Mouse (Mus musculus) kidney, adult 2 months (tissue): Measurements from ENCODE around the gene Tmem185b. TPM values are rescaled to one million over a fixed set of nuclear protein-coding genes. Genes with fewer than 3 reads are reported as not detected.
A peak's percentile ranks its signal among the peaks of the same experiment; 100 is the strongest.

Source experiments
- DNase-seq: peaks from one replicate; pipeline ENCODE4 v3.0.0; 2021
- H3K27ac ChIP-seq: fragments of 200-500 bp; 2 replicates; pipeline ENCODE4 v1.5.1; 2012; ENCODE audit warnings: low read depth, low read length, control low read depth, inconsistent platforms; ENCODE audit not compliant: insufficient read depth
- H3K27me3 ChIP-seq: fragments of 200-500 bp; replicated peaks from 2 replicates; pipeline ENCODE4 v1.6.1; 2012; ENCODE audit warnings: mild to moderate bottlenecking, moderate library complexity, low read length, inconsistent platforms; ENCODE audit not compliant: control insufficient read depth, insufficient read depth
- H3K36me3 ChIP-seq: fragments of 200-500 bp; 2 replicates; pipeline ENCODE4 v1.6.1; 2012; ENCODE audit warnings: mild to moderate bottlenecking, moderate library complexity, low read length, inconsistent platforms; ENCODE audit not compliant: control insufficient read depth, insufficient read depth
- H3K4me1 ChIP-seq: fragments of 200-500 bp; 2 replicates; pipeline ENCODE4 v1.6.1; 2011; ENCODE audit warnings: low read length; ENCODE audit not compliant: control insufficient read depth, insufficient read depth
- H3K4me3 ChIP-seq: fragments of 200-500 bp; 2 replicates; pipeline ENCODE4 v1.5.1; 2011; ENCODE audit warnings: mild to moderate bottlenecking, low read depth, low read length, control low read depth; ENCODE audit not compliant: insufficient read depth
- CTCF ChIP-seq: fragments of 200-500 bp; conservative IDR thresholded peaks from 2 replicates; pipeline ENCODE4 v1.5.1; 2011; ENCODE audit warnings: low read depth, mild to moderate bottlenecking, control low read depth, low read length, moderate library complexity, mixed read lengths; ENCODE audit not compliant: insufficient read depth, insufficient read length
- POLR2A ChIP-seq: fragments of 200-500 bp; IDR thresholded peaks from one replicate; pipeline ENCODE4 v1.6.1; 2011; ENCODE audit warnings: low read depth, low read length, control low read depth
- WGBS: fragments of 180-500 bp; shearing (Covaris S2); methylation state at CpG from one replicate; pipeline ENCODE4 v1.1.7; 2018; 5-methylcytosine and 5-hydroxymethylcytosine counted together
- polyA plus RNA-seq: library from polyadenylated mRNA; depleted of rRNA; stranded (reverse); fragments of >200 nt; gene quantifications from 2 replicates; pipeline ENCODE4 v1.2.3, GENCODE M21; 2012; rRNA removed

Tmem185b gene
- 27.1 and 37.2 TPM in 2 replicates for polyA plus RNA-seq

DNA sequence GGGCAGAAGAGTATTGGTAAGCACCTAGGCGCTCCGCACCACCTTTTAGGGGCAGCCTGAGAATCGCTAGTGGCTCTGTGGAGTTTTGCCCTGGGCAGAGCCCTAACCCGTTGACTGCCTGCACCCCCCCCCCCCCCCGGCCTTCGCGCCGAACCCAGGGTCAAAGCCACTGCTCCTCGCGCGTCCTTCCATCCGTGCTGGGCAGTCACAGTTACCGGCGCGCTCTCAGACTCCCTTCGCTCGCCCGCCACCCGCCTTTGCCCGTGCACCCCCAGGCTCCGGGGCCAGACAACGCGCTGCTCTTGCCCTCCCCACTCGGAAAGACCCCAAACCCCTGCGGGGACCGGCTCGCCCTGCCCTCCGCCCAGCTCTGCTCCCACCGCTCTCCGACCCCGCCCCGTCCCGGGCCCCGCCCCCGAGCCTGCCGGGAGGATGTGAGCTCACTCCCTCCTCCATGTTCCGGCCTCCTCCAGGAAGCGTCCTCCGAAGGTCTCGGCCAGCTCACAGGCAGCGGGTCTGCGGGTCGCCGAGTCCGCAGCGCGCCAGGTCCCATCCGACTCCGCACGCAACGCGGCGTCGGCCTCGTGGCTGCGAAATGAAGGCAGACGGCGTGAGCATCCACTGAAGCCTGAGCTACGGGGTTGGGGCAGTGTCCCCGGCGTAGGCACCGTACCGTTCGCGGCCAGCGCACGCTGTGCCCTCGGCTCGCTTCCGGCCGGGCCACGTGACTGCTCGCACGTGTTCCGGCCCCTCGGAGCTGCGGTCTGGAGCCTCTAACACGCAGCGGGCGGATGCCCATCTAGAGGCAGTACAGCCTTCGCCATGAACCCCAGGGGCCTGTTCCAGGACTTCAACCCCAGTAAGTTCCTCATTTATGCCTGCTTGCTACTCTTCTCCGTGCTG, at the start of gene Tmem185b:
Gene Tmem185b (plus strand): TSS at position 472 of the 903 bp plus-strand sequence.
- DNase-seq: peak; percentile 95
- Histone ChIP-seq H3K27ac (peak within 1 kb of the TSS; percentile 92), H3K36me3 (no peaks in the 10 kb centered on the region), H3K4me1 (peaks cover 39% of the 10 kb centered on the region), H3K27me3 (no peaks in the 10 kb centered on the region), H3K4me3 (peak within 1 kb of the TSS; percentile 70)
- WGBS: 2% methylated on average over 82 of the region's 82 CpGs
- TF ChIP-seq CTCF (no peak), POLR2A (peak; percentile 69)

DNA sequence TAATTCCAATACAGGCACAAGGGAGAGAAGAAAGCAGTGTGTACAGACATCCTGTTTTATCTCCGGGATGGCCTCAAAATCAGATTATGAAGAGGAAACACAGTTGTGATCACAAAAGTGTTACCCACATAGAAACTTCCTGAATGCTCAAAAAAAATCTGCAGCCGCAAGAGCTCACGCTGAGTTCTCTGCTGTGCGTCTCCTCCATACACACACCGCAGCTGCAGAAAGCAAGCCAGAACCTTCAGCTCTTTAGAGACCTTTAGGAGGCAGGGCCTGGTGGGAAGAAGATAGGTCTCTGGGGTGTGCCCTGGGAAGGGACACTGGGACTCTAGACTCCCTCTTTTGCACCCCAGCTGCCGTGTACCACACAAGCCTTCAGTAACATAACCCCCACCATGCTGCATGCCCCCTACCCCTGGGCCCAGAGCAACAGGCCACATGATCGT, 49.0 kb upstream of the Tmem185b start:
- no peak for TF ChIP-seq CTCF
- TF ChIP-seq POLR2A: no peak
- WGBS: 72% methylated on average over 7 of the region's 7 CpGs

DNA sequence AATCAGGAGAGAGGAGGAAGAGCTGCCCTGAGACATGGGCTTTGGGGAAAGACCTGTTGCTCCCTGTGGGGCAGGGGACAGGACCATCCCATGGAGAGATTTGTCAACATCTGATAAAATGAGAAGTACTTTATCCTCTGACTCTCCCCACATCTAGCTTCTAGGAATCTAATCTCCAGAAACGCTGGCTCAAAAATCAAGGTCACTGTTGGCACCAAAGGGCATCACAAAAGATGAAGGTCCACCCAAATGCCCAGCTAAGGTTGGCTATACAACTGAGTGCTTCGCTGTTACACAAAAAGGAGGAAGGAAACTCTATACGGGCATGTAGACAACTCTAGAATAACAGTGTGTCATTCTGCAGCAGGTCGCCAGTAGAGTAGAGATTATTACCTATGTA, 46.3 kb upstream of the Tmem185b start:
- no peaks in the 10 kb centered on the region for H3K36me3 ChIP-seq
- WGBS: 68% methylated on average over 4 of the region's 4 CpGs
- DNase-seq: no peak

More for the DNA sequence above, 49.0 kb upstream of the Tmem185b start:
- peaks cover 6% of the 10 kb centered on the region; the same call in 1 of the 2 replicates for H3K4me1 ChIP-seq
- H3K27me3 ChIP-seq: no peaks in the 10 kb centered on the region
- no peak overlapping the region for H3K27ac ChIP-seq
- no peak overlapping the region for H3K4me3 ChIP-seq
- no peak for DNase-seq
- no peaks in the 10 kb centered on the region for H3K36me3 ChIP-seq

DNA sequence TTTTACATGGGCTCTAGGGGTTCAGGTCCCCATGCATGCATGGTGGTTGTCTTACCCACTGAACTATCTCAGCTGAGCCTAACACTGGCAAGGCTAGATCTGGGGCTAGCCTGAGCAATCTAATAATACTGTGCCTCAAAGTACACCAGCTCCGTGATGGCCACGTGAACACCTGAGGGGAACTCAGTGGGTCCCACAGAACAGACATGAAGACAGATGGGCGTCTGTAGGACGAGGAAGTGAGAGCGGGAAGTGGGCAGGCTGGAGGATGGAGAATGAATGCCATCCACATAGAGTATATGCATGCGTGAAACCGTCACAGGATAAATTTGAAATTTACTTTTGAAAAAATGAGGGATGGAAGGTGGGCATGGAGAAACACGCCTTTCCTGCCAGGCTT, 45.3 kb upstream of the Tmem185b start:
- H3K4me1 ChIP-seq: peaks cover 10% of the 10 kb centered on the region
- no peaks in the 10 kb centered on the region for H3K36me3 ChIP-seq
- H3K4me3 ChIP-seq: no peak overlapping the region
- no peak for TF ChIP-seq CTCF
- TF ChIP-seq POLR2A: no peak
- H3K27ac ChIP-seq: no peak overlapping the region
- WGBS: 94% methylated on average over 8 of the region's 8 CpGs
- no peaks in the 10 kb centered on the region for H3K27me3 ChIP-seq
- DNase-seq: no peak

More for the DNA sequence above, 46.3 kb upstream of the Tmem185b start:
- TF ChIP-seq CTCF: no peak
- no peak for TF ChIP-seq POLR2A
- H3K4me3 ChIP-seq: no peak overlapping the region
- H3K4me1 ChIP-seq: peaks cover 10% of the 10 kb centered on the region
- H3K27ac ChIP-seq: no peak overlapping the region
- H3K27me3 ChIP-seq: no peaks in the 10 kb centered on the region

DNA sequence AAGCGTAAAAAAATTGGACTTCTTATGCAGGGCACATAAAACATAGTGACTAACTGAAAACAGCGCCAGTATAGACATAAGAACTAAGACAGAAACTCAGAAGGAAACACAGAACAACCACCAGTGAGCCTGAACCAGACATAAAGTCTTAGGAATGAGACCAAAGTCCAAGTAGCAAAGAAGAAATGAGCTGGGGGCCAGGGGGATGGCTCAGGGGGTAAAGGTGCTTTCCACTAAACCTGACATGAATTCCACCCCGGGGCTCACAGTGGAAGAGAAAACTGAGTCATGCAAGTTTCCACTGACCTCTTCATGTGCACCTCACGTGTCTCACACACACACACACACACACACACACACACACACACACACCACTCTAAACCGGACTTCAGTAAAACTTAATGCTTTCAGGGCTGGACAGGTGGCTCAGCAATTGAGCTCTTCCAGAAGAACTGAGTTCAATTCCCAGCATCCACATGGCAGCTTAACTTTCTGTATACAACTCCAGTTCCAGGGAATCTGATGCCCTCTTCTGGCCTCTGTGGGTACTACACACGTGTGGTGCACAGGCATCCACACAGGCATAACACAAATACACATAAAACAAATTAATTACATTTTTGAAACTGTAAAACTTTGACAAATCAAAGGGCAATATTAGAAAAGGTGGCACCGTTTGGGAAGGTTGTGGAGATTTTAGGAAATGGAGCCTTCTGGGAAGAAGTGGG, 44.6 kb upstream of the Tmem185b start:
- no peaks in the 10 kb centered on the region for H3K36me3 ChIP-seq
- H3K27ac ChIP-seq: no peak overlapping the region
- peak; percentile 24 for DNase-seq
- H3K27me3 ChIP-seq: no peaks in the 10 kb centered on the region
- no peak overlapping the region for H3K4me3 ChIP-seq
- 77% methylated on average over 7 of the region's 7 CpGs for WGBS
- H3K4me1 ChIP-seq: peaks cover 10% of the 10 kb centered on the region
- peak; percentile 36; the same call in 1 of the 2 replicates for TF ChIP-seq CTCF
- TF ChIP-seq POLR2A: no peak

DNA sequence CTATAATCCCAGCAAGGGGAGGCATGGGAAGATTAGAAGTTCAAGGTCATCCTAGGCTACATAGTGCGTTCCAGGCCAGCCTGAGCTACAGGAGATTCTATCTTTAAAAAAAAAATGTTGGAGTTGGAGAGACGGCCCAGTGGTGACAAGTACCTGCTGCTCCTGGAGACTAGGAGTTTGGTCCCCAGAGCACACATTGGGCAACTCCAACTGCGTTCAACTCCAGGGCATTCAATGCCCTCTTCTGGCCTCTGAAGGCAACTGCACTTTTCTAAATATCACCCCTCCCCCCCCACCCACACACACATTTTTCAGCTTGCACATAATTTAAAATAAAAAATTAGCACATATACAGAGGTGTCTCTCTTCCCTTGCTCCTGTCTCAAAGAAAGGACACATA, 43.1 kb upstream of the Tmem185b start:
- H3K4me3 ChIP-seq: no peak overlapping the region
- no peaks in the 10 kb centered on the region for H3K36me3 ChIP-seq
- 69% methylated on average over 3 of the region's 3 CpGs for WGBS
- no peak overlapping the region for H3K27ac ChIP-seq
- H3K27me3 ChIP-seq: no peaks in the 10 kb centered on the region
- TF ChIP-seq POLR2A: no peak
- peak; percentile 60 for TF ChIP-seq CTCF
- H3K4me1 ChIP-seq: peaks cover 10% of the 10 kb centered on the region
- no peak for DNase-seq

DNA sequence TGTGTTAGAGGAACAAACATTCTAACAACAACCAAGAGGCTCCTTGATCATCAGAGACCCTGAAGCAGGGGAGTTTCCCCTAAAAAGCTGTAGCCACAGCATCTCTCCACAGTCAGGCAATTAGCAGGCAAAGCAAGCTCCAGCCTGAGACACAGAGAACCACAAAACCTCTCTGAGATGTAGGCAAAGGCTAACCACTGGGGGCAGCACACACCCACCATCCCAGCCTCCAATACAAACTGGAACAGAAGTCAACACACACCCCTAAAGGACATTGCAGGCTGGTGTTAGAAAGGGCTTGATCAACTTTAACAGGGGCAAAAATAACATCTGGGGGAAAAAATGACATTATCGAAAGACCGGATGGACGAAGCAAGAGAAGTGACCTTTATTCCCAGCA, 41.5 kb upstream of the Tmem185b start:
- TF ChIP-seq CTCF (peak; percentile 78), POLR2A (no peak)
- no peaks in the 10 kb centered on the region for H3K36me3 ChIP-seq
- 48% methylated on average over 3 of the region's 3 CpGs for WGBS
- no peaks in the 10 kb centered on the region for H3K27me3 ChIP-seq
- peak; percentile 60 for DNase-seq
- peaks cover 8% of the 10 kb centered on the region for H3K4me1 ChIP-seq
- no peak overlapping the region for H3K27ac ChIP-seq
- no peak overlapping the region for H3K4me3 ChIP-seq
